Mouse (Mus musculus): ENCODE data around the gene Ercc1. TPM values are rescaled to one million over a fixed set of nuclear protein-coding genes. Genes with fewer than 3 reads are reported as not detected.

Gene Ercc1
- 72.6 and 76.5 TPM in 2 replicates for polyA plus RNA-seq (2015; fragmentation: Nextera tagmentation; extraction: Ambion mirVana)

GRCm38 (mm10) chr7:19344237-19344847 is at the start of gene Ercc1:
Ercc1 (plus strand) TSS chr7:19344778.

GRCm38 (mm10) chr7:19309884-19310641 is 34.5 kb upstream of the Ercc1 start, which contains the start of gene Fosb:
Fosb (minus strand) TSS chr7:19310051.

GRCm38 (mm10) chr7:19359299-19359891 is 14.8 kb downstream of the Ercc1 start, which contains the start of the genes Cd3eap and Ppp1r13l:
Cd3eap (minus strand) TSS chr7:19359483.
Ppp1r13l (plus strand) TSS chr7:19359749.

GRCm38 (mm10) chr7:19381377-19382165 is 37.0 kb downstream of the Ercc1 start, which contains the start of gene Ercc2:
Ercc2 (plus strand) TSS chr7:19382010.

GRCm38 (mm10) chr7:19403731-19404296 is 59.2 kb downstream of the Ercc1 start, which contains the start of gene Klc3:
Klc3 (minus strand) TSS chr7:19404104.

GRCm38 (mm10) chr7:19404476-19404875 is 59.9 kb downstream of the Ercc1 start, which contains the start of gene Ckm:
Ckm (plus strand) TSS chr7:19404776.

MicroRNA genes within 50 kb of the gene (microRNA counts, 519-probe panel; counts per million panel counts)
- microRNA mmu-miR-343, result 40.5 counts per million

Small RNA genes within 50 kb of the gene (microRNA-seq; reads per million reads assigned to microRNA genes)
- not detected for gene Mir343

Other genes starting within 250 kb of the Ercc1 start
- gene Gm4969, start 226.4 kb upstream of the Ercc1 start, polyA plus RNA-seq (2015; fragmentation: Nextera tagmentation; extraction: Ambion mirVana), result 6.2 and 6.3 TPM in 2 replicates
- gene Fbxo46, start 224.9 kb upstream of the Ercc1 start, polyA plus RNA-seq (2015; fragmentation: Nextera tagmentation; extraction: Ambion mirVana), result 10.3 and 11.0 TPM in 2 replicates
- gene Qpctl, start 195.5 kb upstream of the Ercc1 start, polyA plus RNA-seq (2015; fragmentation: Nextera tagmentation; extraction: Ambion mirVana), result 25.2 and 26.6 TPM in 2 replicates
- gene Snrpd2, start 195.1 kb upstream of the Ercc1 start, polyA plus RNA-seq (2015; fragmentation: Nextera tagmentation; extraction: Ambion mirVana), result 115 and 116 TPM in 2 replicates
- gene Gipr, start 178.7 kb upstream of the Ercc1 start, polyA plus RNA-seq (2015; fragmentation: Nextera tagmentation; extraction: Ambion mirVana), result 0.84 and 1.1 TPM in 2 replicates
- gene Eml2, start 168.4 kb upstream of the Ercc1 start, polyA plus RNA-seq (2015; fragmentation: Nextera tagmentation; extraction: Ambion mirVana), result 26.8 and 28.3 TPM in 2 replicates
- 5.1 and 5.6 TPM in 2 replicates for gene Gpr4, start 132.2 kb upstream of the Ercc1 start, polyA plus RNA-seq (2015; fragmentation: Nextera tagmentation; extraction: Ambion mirVana)
- 33.3 and 38.2 TPM in 2 replicates for gene Opa3, start 116.4 kb upstream of the Ercc1 start, polyA plus RNA-seq (2015; fragmentation: Nextera tagmentation; extraction: Ambion mirVana)
- 31.8 and 36.1 TPM in 2 replicates for gene Vasp, start 73.0 kb upstream of the Ercc1 start, polyA plus RNA-seq (2015; fragmentation: Nextera tagmentation; extraction: Ambion mirVana)
- 1.1 and 2.7 TPM in 2 replicates for gene Ppm1n, start 64.7 kb upstream of the Ercc1 start, polyA plus RNA-seq (2015; fragmentation: Nextera tagmentation; extraction: Ambion mirVana)
- 119 and 126 TPM in 2 replicates for gene Rtn2, start 62.2 kb upstream of the Ercc1 start, polyA plus RNA-seq (2015; fragmentation: Nextera tagmentation; extraction: Ambion mirVana)
- gene Fosb, start 34.7 kb upstream of the Ercc1 start, polyA plus RNA-seq (2015; fragmentation: Nextera tagmentation; extraction: Ambion mirVana), result 0.13 and 0.23 TPM in 2 replicates
- gene Cd3eap, start 14.7 kb downstream of the Ercc1 start, polyA plus RNA-seq (2015; fragmentation: Nextera tagmentation; extraction: Ambion mirVana), result 19.8 and 23.3 TPM in 2 replicates
- 1.0 and 1.2 TPM in 2 replicates for gene Ppp1r13l, start 15.0 kb downstream of the Ercc1 start, polyA plus RNA-seq (2015; fragmentation: Nextera tagmentation; extraction: Ambion mirVana)
- 13.1 and 15.2 TPM in 2 replicates for gene Ercc2, start 37.2 kb downstream of the Ercc1 start, polyA plus RNA-seq (2015; fragmentation: Nextera tagmentation; extraction: Ambion mirVana)
- 1.0 and 1.9 TPM in 2 replicates for gene Klc3, start 59.3 kb downstream of the Ercc1 start, polyA plus RNA-seq (2015; fragmentation: Nextera tagmentation; extraction: Ambion mirVana)
- 5.1 and 5.3 TPM in 2 replicates for gene Ckm, start 60.0 kb downstream of the Ercc1 start, polyA plus RNA-seq (2015; fragmentation: Nextera tagmentation; extraction: Ambion mirVana)
- 20.9 and 23.9 TPM in 2 replicates for gene Mark4, start 114.0 kb downstream of the Ercc1 start, polyA plus RNA-seq (2015; fragmentation: Nextera tagmentation; extraction: Ambion mirVana)
- gene Exoc3l2, start 118.6 kb downstream of the Ercc1 start, polyA plus RNA-seq (2015; fragmentation: Nextera tagmentation; extraction: Ambion mirVana), result 3.6 and 3.9 TPM in 2 replicates
- gene Bloc1s3, start 163.6 kb downstream of the Ercc1 start, polyA plus RNA-seq (2015; fragmentation: Nextera tagmentation; extraction: Ambion mirVana), result 4.4 and 5.5 TPM in 2 replicates
- gene Trappc6a, start 163.6 kb downstream of the Ercc1 start, polyA plus RNA-seq (2015; fragmentation: Nextera tagmentation; extraction: Ambion mirVana), result 36.9 and 39.7 TPM in 2 replicates
- gene Nkpd1, start 173.1 kb downstream of the Ercc1 start, polyA plus RNA-seq (2015; fragmentation: Nextera tagmentation; extraction: Ambion mirVana), result 1.4 and 2.5 TPM in 2 replicates
- gene Ppp1r37, start 218.3 kb downstream of the Ercc1 start, polyA plus RNA-seq (2015; fragmentation: Nextera tagmentation; extraction: Ambion mirVana), result 40.4 and 42.7 TPM in 2 replicates
- 0.15 TPM in 1 of 2 replicates, not detected in the other for gene Zfp296, start 232.5 kb downstream of the Ercc1 start, polyA plus RNA-seq (2015; fragmentation: Nextera tagmentation; extraction: Ambion mirVana)
- 160 and 163 TPM in 2 replicates for gene Gemin7, start 232.8 kb downstream of the Ercc1 start, polyA plus RNA-seq (2015; fragmentation: Nextera tagmentation; extraction: Ambion mirVana)

Data from neural tube, postnatal 0 days (tissue).